Mouse (Mus musculus): ENCODE results near the gene Faap20.
A peak's percentile ranks its signal among the peaks of the same experiment; 100 is the strongest.

Faap20 gene

GRCm38 (mm10) chr4:155220213-155221100, 29.1 kb upstream of the Faap20 start:
- no peak for DNase-seq (ENCODE audit: low read depth, low spot score)

- no peak for DNase-seq (ENCODE audit: low read depth, low spot score)
Measured at GRCm38 (mm10) chr4:155221106-155221505, 28.5 kb upstream of the Faap20 start.

- peak; percentile 40 for DNase-seq (ENCODE audit: low read depth, low spot score)
Measured at GRCm38 (mm10) chr4:155221599-155222551, 27.7 kb upstream of the Faap20 start.

GRCm38 (mm10) chr4:155222552-155222840, 27.1 kb upstream of the Faap20 start, which contains the start of gene Ski:
Ski (minus strand) TSS chr4:155222592.
- no peak for DNase-seq (ENCODE audit: low read depth, low spot score)

GRCm38 (mm10) chr4:155222841-155223593, 26.6 kb upstream of the Faap20 start:
- peak; percentile 93 for DNase-seq (ENCODE audit: low read depth, low spot score)

DNA sequence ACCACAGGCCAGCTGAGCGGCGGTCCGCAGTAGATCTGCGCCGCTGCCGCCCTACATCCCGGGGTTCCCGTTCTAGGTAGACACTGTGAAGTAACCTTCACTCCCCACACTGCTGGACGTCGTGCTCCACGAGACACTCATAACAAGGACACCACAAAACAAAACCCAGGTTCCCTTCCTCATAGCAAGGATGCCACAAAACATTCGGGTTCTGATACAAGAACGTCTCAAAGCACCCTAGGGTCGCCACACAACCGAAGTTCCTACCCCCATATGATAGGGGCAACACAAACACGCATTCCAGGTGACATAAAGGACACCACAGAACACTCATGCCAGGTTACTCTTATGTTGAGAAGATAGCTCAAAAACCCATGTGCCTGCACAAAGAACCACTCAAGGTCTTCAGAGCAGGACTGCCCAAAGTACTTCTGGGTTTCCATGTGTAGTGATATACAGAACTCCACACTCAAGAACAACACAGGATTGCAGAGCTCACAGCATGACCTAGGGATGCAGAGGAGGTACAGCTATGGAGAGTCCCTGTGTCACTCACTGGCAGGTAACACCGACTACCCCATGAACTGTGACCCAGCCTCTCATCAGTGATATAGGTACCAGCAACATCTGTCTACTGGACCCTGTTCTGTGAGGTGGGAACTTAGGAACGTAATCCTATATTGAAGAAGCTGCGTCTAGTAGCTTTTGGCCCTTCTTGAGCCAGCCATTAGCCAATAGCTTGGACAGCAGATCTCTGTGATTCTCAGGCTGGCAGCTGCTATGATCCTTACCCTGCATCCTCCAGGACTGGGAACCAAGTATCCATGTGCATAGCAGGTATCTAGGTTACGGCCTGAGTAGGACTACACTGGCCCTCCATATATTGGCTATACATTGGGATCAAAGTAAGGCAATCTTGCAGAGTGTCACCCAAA, 25.7 kb upstream of the Faap20 start:
- DNase-seq (ENCODE audit: low read depth, low spot score) = peak; percentile 21

GRCm38 (mm10) chr4:155225918-155226317, 23.7 kb upstream of the Faap20 start:
- DNase-seq (ENCODE audit: low read depth, low spot score) = no peak

DNA sequence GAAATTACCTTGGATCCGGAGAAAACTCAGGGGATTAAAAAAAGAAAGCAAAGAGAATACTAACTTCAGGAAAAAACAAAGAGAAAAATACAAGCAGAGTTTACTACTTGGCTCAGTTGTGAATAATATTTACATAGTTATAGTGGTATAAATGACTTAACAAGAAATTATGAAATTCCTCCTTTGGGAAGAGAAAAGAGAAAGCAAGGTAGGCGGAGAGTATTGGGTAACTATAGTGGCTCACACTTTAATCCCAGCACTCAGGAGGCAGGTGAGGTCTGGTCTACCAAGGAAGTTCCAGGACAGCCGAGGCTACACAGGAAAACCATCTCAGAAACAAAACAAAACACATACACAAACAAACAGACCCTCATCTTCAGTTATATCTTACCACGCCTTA, 21.6 kb upstream of the Faap20 start:
- DNase-seq (ENCODE audit: low read depth, low spot score) = no peak

DNA sequence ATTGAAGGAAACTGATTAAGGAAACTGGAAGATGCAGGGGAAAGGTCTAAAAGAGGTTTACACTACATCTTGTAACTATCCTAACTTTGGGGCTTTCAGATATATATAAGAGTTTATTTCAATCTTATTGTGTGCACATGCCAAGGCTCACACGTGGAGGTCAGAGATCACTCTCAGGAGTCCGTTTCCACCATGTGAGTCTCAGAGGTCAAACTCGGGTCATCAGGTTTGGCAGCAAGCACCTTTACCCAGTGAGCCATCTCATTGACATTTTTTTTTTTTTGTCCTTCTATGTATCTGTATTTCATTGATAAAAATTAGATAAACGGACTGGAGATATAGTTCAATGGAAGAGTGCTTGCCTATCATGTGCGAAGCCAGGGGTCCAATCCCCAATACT, 21.1 kb upstream of the Faap20 start:
- DNase-seq (ENCODE audit: low read depth, low spot score) = no peak

GRCm38 (mm10) chr4:155233878-155234277, 15.7 kb upstream of the Faap20 start:
- DNase-seq (ENCODE audit: low read depth, low spot score) = no peak

GRCm38 (mm10) chr4:155234371-155235310, 15.0 kb upstream of the Faap20 start:
- DNase-seq (ENCODE audit: low read depth, low spot score) = no peak

DNA sequence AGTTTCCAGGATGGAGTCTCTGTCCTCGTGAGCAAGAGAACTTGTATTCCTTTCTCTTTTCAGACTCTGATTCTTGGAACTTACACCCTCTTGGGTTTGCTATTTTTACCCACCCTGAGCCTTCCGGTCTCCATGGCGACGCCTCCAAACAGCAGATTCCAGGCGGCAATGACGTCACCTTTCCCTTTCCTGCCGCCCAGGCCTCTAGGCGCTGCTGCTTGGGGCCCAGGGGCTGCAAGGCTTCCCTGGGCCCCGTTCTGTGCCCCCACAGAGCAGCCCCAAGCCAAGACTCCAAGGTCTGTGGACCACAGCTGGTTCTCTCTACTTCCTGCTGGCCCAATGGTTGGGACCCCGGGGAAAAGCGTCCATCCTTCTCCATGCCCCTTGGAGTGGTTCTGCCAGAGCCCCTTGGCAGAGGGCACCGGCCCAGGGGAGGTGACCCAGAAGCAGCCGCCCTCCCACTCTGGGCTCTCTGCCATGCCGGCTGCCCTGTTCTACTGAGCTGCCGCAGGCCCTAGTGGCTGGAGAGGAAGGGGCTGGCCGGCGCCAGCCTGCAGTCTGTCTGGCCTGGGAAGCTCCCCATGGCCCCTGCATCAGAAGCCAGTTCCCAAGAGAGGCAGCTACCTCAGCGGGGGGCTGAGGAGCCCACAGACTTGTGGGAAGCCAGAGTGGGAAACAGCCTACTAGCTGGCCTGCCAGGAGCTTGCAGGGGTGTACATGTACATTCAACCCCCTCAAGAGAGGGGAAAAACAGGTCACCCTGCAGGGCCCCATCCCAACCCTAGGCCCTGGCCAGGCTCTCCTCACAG, 14.1 kb upstream of the Faap20 start:
- DNase-seq (ENCODE audit: low read depth, low spot score) = peak; percentile 64

DNA sequence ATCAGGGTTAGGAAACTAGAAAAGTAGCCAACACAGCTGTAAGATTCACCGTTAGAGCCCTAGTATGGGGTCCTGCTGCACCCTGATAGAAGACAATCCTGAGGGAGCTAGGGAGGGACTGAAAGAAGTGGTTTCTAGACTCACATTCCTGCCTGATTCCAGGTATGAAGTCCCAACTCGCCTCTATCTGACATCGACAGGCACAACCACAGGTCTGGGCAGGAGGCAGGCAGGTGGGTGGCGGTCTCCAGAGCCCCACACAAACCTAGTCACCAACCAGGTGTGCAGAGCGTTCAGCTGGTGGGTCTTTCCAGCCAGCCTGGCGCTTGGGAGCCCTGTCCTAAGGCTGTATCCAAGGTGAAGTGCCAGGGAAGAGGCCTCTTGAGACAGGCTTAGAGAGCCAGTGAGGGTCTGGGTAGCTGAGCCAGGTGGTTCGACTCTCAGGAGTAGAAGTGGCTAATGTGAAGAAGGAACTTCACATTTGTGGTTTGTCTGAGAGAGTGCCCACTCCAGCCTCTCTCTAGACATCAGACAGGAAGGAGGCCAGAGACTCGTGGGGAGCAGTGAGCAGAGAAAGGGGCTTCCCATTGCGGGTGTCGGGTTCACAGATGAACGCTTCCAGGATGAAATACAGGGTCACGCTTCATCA, 12.7 kb upstream of the Faap20 start:
- no peak for DNase-seq (ENCODE audit: low read depth, low spot score)

DNA sequence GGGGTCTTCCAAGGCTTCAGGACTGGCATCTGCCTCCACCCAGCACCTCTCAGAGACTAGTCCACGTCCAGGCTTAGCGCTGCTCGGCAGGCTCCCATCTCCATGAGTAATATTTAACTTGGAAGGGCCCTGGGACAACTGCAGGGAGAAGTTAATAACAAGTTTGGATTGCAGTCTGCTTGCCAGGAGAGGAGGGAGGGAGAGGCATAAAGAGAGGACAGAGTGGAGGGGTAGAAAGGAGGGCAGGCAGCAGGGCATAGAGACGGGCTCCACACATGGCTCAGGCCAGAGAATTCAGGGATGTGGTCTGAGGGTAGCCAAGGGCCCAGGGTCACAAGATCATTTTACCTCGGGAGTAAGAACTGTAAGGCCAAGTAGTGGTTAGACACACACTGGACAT, 11.3 kb upstream of the Faap20 start:
- no peak for DNase-seq (ENCODE audit: low read depth, low spot score)

GRCm38 (mm10) chr4:155239494-155239893, 10.1 kb upstream of the Faap20 start:
- DNase-seq (ENCODE audit: low read depth, low spot score) = no peak

GRCm38 (mm10) chr4:155241789-155242188, 7.8 kb upstream of the Faap20 start:
- DNase-seq (ENCODE audit: low read depth, low spot score) = no peak

DNA sequence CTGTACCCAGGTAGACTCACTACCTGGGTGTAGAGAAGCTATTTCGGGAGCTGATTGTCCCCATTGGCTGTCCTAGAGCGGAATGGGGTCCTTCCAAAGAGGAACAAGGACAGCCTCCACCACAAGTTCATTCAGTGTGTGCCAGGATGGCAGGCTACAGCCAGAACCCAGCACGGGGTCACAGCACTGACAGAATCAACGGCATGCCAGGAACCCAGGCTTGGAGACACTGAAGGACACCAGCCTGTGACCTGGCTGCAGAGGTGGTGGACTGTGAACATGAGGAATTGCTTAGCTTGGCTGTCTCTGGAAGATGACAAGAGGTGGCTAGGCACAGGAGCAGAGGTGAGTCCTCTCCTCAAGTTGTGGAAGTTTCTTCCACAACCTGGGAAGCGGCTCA, 7.3 kb upstream of the Faap20 start:
- no peak for DNase-seq (ENCODE audit: low read depth, low spot score)

DNA sequence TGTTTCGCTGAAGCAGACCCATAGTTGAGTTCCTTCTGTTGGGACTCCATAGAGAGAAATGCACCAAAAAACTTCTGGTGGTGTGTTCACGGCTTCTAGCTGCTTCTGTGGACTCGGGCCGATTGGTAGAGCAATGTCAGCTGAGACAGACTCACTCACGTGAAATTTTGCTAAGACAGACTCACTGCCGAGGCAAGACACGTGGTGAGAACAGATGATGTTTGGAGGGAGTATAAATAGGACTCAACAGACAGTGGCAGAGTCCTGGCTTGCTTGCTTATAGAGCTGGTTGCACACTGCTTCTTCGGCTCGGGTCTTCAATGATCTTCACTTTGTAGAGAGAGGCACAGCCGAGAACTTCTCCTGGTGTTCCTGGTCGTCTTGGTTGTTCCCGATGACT, 6.4 kb upstream of the Faap20 start:
- DNase-seq (ENCODE audit: low read depth, low spot score) = no peak

Data from ES-CJ7 (cell line).